Mouse (Mus musculus) intestine, embryonic 16.5 days (tissue): ENCODE measurements at regions not wholly inside any gene's neighbourhood (a gene's known extent, or its start where the extent isn't known, plus 50 kb on each side); places are given as distances from the start of the nearest gene placed in this dataset.

Experiments used
- ATAC-seq: fragments of 200-750 bp; cut with Nextera tagmentation; 2 replicates; pipeline ENCODE4 v1.8.0; 2017; ENCODE audit warnings: moderate TSS enrichment, moderate library complexity
- H3K27ac ChIP-seq: fragments of 300-500 bp; sonication (generic); 2 replicates; pipeline ENCODE4 v1.5.1; 2014; ENCODE audit warnings: mild to moderate bottlenecking, low read length
- H3K27me3 ChIP-seq: fragments of 300-500 bp; sonication (generic); replicated peaks from 2 replicates; pipeline ENCODE4 v1.6.1; 2014; ENCODE audit warnings: low read length, control low read depth, mixed read lengths; ENCODE audit not compliant: control insufficient read depth, insufficient read depth
- H3K36me3 ChIP-seq: fragments of 300-500 bp; sonication (generic); 2 replicates; pipeline ENCODE4 v1.6.1; 2014; ENCODE audit warnings: low read length, control low read depth; ENCODE audit not compliant: control insufficient read depth, insufficient read depth
- H3K4me1 ChIP-seq: fragments of 300-500 bp; sonication (generic); 2 replicates; pipeline ENCODE4 v1.6.1; 2014; ENCODE audit warnings: low read length, control low read depth, mixed read lengths; ENCODE audit not compliant: control insufficient read depth, insufficient read depth
- H3K4me2 ChIP-seq: fragments of 300-500 bp; sonication (generic); 2 replicates; pipeline ENCODE4 v1.6.1; 2014; ENCODE audit warnings: low read depth, low read length, control low read depth
- H3K4me3 ChIP-seq: fragments of 300-500 bp; sonication (generic); 2 replicates; pipeline ENCODE4 v1.5.1; 2014; ENCODE audit warnings: mild to moderate bottlenecking, low read length
- H3K9ac ChIP-seq: fragments of 300-500 bp; sonication (generic); 2 replicates; pipeline ENCODE4 v1.6.1; 2014; ENCODE audit warnings: low read depth, low read length
- H3K9me3 ChIP-seq: fragments of 300-500 bp; sonication (generic); 2 replicates; pipeline ENCODE4 v1.6.1; 2016; ENCODE audit warnings: low read length, control low read depth; ENCODE audit not compliant: control insufficient read depth
- WGBS: fragments of 180-500 bp; shearing (Covaris S2); extraction: QIAGEN DNeasy Blood & Tissue Kit; methylation state at CpG from one replicate; pipeline ENCODE4 v1.1.7; 2014; 5-methylcytosine and 5-hydroxymethylcytosine counted together

GRCm38 (mm10) chr4:84127380-84127779, 547.7 kb downstream of the Bnc2 start:
- no peak for ATAC-seq
- no peaks in the 10 kb centered on the region for H3K36me3 ChIP-seq
- H3K27ac ChIP-seq, result no peak overlapping the region
- peaks cover 6% of the 10 kb centered on the region for H3K4me1 ChIP-seq
- H3K4me2 ChIP-seq, result no peak overlapping the region
- no peak overlapping the region for H3K9ac ChIP-seq
- H3K4me3 ChIP-seq, result no peak overlapping the region
- H3K27me3 ChIP-seq, result no peaks in the 10 kb centered on the region
- no peaks in the 10 kb centered on the region for H3K9me3 ChIP-seq
- 53% methylated on average over 2 of the region's 2 CpGs for WGBS

GRCm38 (mm10) chr4:84130840-84131547, 544.1 kb downstream of the Bnc2 start:
- Histone ChIP-seq H3K9ac (no peak overlapping the region), H3K36me3 (no peaks in the 10 kb centered on the region), H3K9me3 (no peaks in the 10 kb centered on the region), H3K4me1 (peaks cover 5% of the 10 kb centered on the region), H3K27ac (no peak overlapping the region), H3K4me3 (no peak overlapping the region), H3K4me2 (no peak overlapping the region), H3K27me3 (no peaks in the 10 kb centered on the region)
- no peak for ATAC-seq
- WGBS, result 60% methylated on average over 7 of the region's 7 CpGs

GRCm38 (mm10) chr4:84135740-84136139, 539.3 kb downstream of the Bnc2 start:
- no peaks in the 10 kb centered on the region for H3K36me3 ChIP-seq
- H3K9me3 ChIP-seq, result no peaks in the 10 kb centered on the region
- H3K4me1 ChIP-seq, result no peaks in the 10 kb centered on the region
- no peak for ATAC-seq
- no peak overlapping the region for H3K27ac ChIP-seq
- H3K4me2 ChIP-seq, result no peak overlapping the region
- 77% methylated on average over 10 of the region's 10 CpGs for WGBS
- H3K4me3 ChIP-seq, result no peak overlapping the region
- H3K9ac ChIP-seq, result no peak overlapping the region
- no peaks in the 10 kb centered on the region for H3K27me3 ChIP-seq

GRCm38 (mm10) chr4:84137171-84137919, 537.7 kb downstream of the Bnc2 start:
- 58% methylated on average over 14 of the region's 14 CpGs for WGBS
- ATAC-seq, result 0 out of 2 replicates have a peak, but pooled peaks have one; percentile 36

GRCm38 (mm10) chr4:84149149-84150050, 525.7 kb downstream of the Bnc2 start:
- 55% methylated on average over 13 of the region's 13 CpGs for WGBS
- H3K9me3 ChIP-seq, result no peaks in the 10 kb centered on the region
- ATAC-seq, result peak; percentile 90
- no peak overlapping the region for H3K9ac ChIP-seq
- H3K4me3 ChIP-seq, result no peak overlapping the region
- peaks cover 25% of the 10 kb centered on the region for H3K4me1 ChIP-seq
- H3K36me3 ChIP-seq, result no peaks in the 10 kb centered on the region
- no peak overlapping the region for H3K4me2 ChIP-seq
- H3K27ac ChIP-seq, result 0 out of 2 replicates have a peak overlapping the region, but pooled peaks have one; percentile 19
- H3K27me3 ChIP-seq, result no peaks in the 10 kb centered on the region

More at GRCm38 (mm10) chr4:84137171-84137919, 537.7 kb downstream of the Bnc2 start:
- Histone ChIP-seq H3K27ac (no peak overlapping the region), H3K4me3 (no peak overlapping the region), H3K36me3 (no peaks in the 10 kb centered on the region), H3K4me1 (no peaks in the 10 kb centered on the region), H3K9me3 (no peaks in the 10 kb centered on the region), H3K27me3 (no peaks in the 10 kb centered on the region), H3K9ac (no peak overlapping the region), H3K4me2 (no peak overlapping the region)

GRCm38 (mm10) chr4:84150698-84151097, 524.4 kb downstream of the Bnc2 start:
- Histone ChIP-seq H3K27me3 (no peaks in the 10 kb centered on the region), H3K4me2 (no peak overlapping the region), H3K9ac (no peak overlapping the region), H3K27ac (no peak overlapping the region), H3K4me3 (no peak overlapping the region), H3K9me3 (no peaks in the 10 kb centered on the region), H3K4me1 (peaks cover 25% of the 10 kb centered on the region), H3K36me3 (no peaks in the 10 kb centered on the region)
- no peak for ATAC-seq
- WGBS, result 44% methylated on average over 3 of the region's 3 CpGs

GRCm38 (mm10) chr4:84151247-84151646, 523.8 kb downstream of the Bnc2 start:
- 67% methylated on average over 9 of the region's 9 CpGs for WGBS
- no peak for ATAC-seq
- H3K9me3 ChIP-seq, result no peaks in the 10 kb centered on the region
- H3K27ac ChIP-seq, result peak overlapping the region; percentile 15; the same call in 1 of the 2 replicates
- H3K4me2 ChIP-seq, result no peak overlapping the region
- no peak overlapping the region for H3K4me3 ChIP-seq
- H3K36me3 ChIP-seq, result no peaks in the 10 kb centered on the region
- peaks cover 25% of the 10 kb centered on the region for H3K4me1 ChIP-seq
- H3K27me3 ChIP-seq, result no peaks in the 10 kb centered on the region
- H3K9ac ChIP-seq, result no peak overlapping the region

- 43% methylated on average over 6 of the region's 6 CpGs for WGBS
- H3K4me2 ChIP-seq, result no peak overlapping the region
- ATAC-seq, result no peak
- H3K4me3 ChIP-seq, result no peak overlapping the region
- H3K27me3 ChIP-seq, result no peaks in the 10 kb centered on the region
- peaks cover 25% of the 10 kb centered on the region for H3K4me1 ChIP-seq
- no peak overlapping the region for H3K9ac ChIP-seq
- no peaks in the 10 kb centered on the region for H3K36me3 ChIP-seq
- H3K9me3 ChIP-seq, result no peaks in the 10 kb centered on the region
- H3K27ac ChIP-seq, result 0 out of 2 replicates have a peak overlapping the region, but pooled peaks have one; percentile 1
Measured at GRCm38 (mm10) chr4:84151971-84152450, 523.1 kb downstream of the Bnc2 start.

- Histone ChIP-seq H3K27me3 (no peaks in the 10 kb centered on the region), H3K9me3 (no peaks in the 10 kb centered on the region), H3K4me2 (no peak overlapping the region), H3K9ac (no peak overlapping the region), H3K27ac (no peak overlapping the region), H3K4me1 (peaks cover 25% of the 10 kb centered on the region), H3K36me3 (no peaks in the 10 kb centered on the region), H3K4me3 (no peak overlapping the region)
- 92% methylated on average over 9 of the region's 9 CpGs for WGBS
- no peak for ATAC-seq
Measured at GRCm38 (mm10) chr4:84153571-84153970, 521.5 kb downstream of the Bnc2 start.
